Mouse (Mus musculus) kidney, embryonic 14.5 days (tissue): Measurements from ENCODE around the gene Scrn3. TPM values are rescaled to one million over a fixed set of nuclear protein-coding genes. Genes with fewer than 3 reads are reported as not detected.

ENCODE experiments used
- ATAC-seq: fragments of 200-750 bp; cut with Nextera tagmentation; 2 replicates; pipeline ENCODE4 v1.8.0; 2017; ENCODE audit warnings: moderate number of reproducible peaks, mild to moderate bottlenecking, moderate TSS enrichment, moderate library complexity; ENCODE audit not compliant: low FRiP score, low TSS enrichment
- H3K27ac ChIP-seq: fragments of 300-500 bp; sonication (generic); 2 replicates; pipeline ENCODE4 v1.5.1; 2014; ENCODE audit warnings: low read depth, mild to moderate bottlenecking, low read length, moderate library complexity, mixed read lengths
- H3K27me3 ChIP-seq: fragments of 300-500 bp; sonication (generic); 2 replicates; pipeline ENCODE4 v1.6.1; 2014; ENCODE audit warnings: mild to moderate bottlenecking, low read length; ENCODE audit not compliant: control insufficient read depth, insufficient read depth
- H3K36me3 ChIP-seq: fragments of 300-500 bp; sonication (generic); 2 replicates; pipeline ENCODE4 v1.6.1; 2014; ENCODE audit warnings: low read length, mixed read lengths; ENCODE audit not compliant: control insufficient read depth, insufficient read depth
- H3K4me1 ChIP-seq: fragments of 300-500 bp; sonication (generic); 2 replicates; pipeline ENCODE4 v1.6.1; 2014; ENCODE audit warnings: low read length, mixed read lengths; ENCODE audit not compliant: control insufficient read depth, insufficient read depth
- H3K4me2 ChIP-seq: fragments of 300-500 bp; sonication (generic); replicated peaks from 2 replicates; pipeline ENCODE4 v1.6.1; 2014; ENCODE audit warnings: low read depth, mild to moderate bottlenecking, low read length
- H3K4me3 ChIP-seq: fragments of 300-500 bp; sonication (generic); 2 replicates; pipeline ENCODE4 v1.5.1; 2014; ENCODE audit warnings: mild to moderate bottlenecking, low read length
- H3K9ac ChIP-seq: fragments of 300-500 bp; sonication (generic); 2 replicates; pipeline ENCODE4 v1.6.1; 2014; ENCODE audit warnings: low read depth, mild to moderate bottlenecking, low read length, moderate library complexity
- H3K9me3 ChIP-seq: fragments of 300-500 bp; sonication (generic); 2 replicates; pipeline ENCODE4 v1.6.1; 2016; ENCODE audit warnings: low read length; ENCODE audit not compliant: control insufficient read depth
- WGBS: fragments of 180-500 bp; shearing (Covaris S2); extraction: QIAGEN DNeasy Blood & Tissue Kit; methylation state at CpG from one replicate; pipeline ENCODE4 v1.1.7; 2014; 5-methylcytosine and 5-hydroxymethylcytosine counted together
- polyA plus RNA-seq: library from polyadenylated mRNA; unstranded; fragments of >200 nt; fragmentation: Nextera tagmentation; extraction: Ambion mirVana; gene quantifications from 2 replicates; pipeline ENCODE4 v1.2.1, GENCODE M21; 2014

Scrn3 gene
- polyA plus RNA-seq, 1 experiment from 2014 or later = 14.5 TPM

DNA sequence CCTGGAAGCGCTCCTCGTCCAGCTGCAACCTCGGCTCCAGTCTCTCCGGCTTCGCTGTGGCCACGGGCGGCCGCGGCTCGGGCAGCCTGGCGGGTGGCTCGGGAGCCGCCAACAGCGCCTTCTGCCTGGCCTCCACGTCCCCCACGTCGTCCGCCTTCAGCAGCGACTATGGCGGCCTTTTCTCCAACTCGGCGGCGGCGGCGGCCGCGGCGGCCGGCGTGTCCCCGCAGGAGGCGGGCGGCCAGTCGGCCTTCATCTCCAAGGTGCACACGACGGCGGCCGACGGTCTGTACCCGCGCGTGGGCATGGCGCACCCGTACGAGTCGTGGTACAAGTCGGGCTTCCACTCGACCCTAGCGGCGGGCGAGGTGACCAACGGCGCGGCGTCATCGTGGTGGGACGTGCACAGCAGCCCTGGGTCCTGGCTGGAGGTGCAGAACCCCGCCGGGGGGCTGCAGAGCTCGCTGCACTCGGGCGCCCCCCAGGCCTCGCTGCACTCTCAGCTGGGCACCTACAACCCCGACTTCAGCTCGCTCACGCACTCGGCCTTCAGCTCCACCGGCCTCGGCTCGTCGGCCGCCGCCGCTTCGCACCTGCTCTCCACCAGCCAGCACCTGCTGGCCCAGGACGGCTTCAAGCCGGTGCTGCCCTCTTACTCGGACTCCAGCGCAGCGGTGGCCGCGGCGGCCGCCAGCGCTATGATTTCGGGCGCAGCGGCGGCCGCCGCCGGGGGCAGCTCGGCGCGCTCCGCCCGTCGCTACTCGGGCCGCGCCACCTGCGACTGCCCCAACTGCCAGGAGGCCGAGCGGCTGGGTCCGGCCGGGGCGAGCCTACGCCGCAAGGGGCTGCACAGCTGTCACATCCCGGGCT, 38.9 kb upstream of the Scrn3 start:
- Histone ChIP-seq H3K36me3 (no peaks in the 10 kb centered on the region), H3K9me3 (no peaks in the 10 kb centered on the region), H3K9ac (no peak overlapping the region), H3K4me1 (peaks cover 42% of the 10 kb centered on the region), H3K27ac (no peak overlapping the region), H3K27me3 (peaks cover 76% of the 10 kb centered on the region), H3K4me2 (peak overlapping the region; percentile 56), H3K4me3 (peak overlapping the region; percentile 37)
- ATAC-seq = peak; percentile 44
- under 1% methylated on average over 110 of the region's 110 CpGs for WGBS

DNA sequence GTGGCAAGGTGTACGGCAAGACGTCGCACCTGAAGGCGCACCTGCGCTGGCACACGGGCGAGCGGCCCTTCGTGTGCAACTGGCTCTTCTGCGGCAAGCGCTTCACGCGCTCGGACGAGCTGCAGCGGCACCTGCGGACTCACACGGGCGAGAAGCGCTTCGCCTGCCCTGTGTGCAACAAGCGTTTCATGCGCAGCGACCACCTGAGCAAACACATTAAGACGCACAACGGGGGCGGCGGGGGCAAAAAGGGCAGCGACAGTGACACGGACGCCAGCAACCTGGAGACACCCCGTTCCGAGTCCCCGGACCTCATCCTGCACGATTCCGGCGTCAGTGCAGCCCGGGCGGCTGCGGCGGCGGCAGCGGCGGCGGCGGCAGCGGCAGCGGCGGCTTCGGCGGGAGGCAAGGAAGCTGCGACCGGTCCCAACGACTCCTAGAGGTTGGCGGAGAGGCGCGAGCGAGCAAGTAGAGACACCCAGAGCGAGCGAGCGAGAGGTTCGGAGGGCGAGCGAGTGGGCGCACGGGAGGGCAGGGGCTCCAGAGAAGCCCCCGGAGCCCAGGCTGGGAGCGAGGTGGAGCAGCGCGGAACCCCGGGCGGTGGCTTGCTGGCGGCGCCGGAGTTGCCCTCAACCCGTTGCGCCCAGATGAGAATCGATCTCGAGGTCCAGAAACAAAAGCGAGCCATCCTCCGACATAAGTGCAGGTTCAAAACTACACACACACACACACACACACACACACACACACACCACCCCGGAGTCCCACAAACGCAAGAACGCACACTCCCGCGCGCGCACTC, 38.1 kb upstream of the Scrn3 start:
- no peaks in the 10 kb centered on the region for H3K9me3 ChIP-seq
- no peak for ATAC-seq
- H3K36me3 ChIP-seq = no peaks in the 10 kb centered on the region
- peak overlapping the region; percentile 56 for H3K4me2 ChIP-seq
- peak overlapping the region; percentile 37 for H3K4me3 ChIP-seq
- peaks cover 77% of the 10 kb centered on the region for H3K27me3 ChIP-seq
- H3K4me1 ChIP-seq = peaks cover 42% of the 10 kb centered on the region
- WGBS = under 1% methylated on average over 88 of the region's 88 CpGs
- no peak overlapping the region for H3K27ac ChIP-seq
- H3K9ac ChIP-seq = peak overlapping the region; percentile 34; the same call in 1 of the 2 replicates

DNA sequence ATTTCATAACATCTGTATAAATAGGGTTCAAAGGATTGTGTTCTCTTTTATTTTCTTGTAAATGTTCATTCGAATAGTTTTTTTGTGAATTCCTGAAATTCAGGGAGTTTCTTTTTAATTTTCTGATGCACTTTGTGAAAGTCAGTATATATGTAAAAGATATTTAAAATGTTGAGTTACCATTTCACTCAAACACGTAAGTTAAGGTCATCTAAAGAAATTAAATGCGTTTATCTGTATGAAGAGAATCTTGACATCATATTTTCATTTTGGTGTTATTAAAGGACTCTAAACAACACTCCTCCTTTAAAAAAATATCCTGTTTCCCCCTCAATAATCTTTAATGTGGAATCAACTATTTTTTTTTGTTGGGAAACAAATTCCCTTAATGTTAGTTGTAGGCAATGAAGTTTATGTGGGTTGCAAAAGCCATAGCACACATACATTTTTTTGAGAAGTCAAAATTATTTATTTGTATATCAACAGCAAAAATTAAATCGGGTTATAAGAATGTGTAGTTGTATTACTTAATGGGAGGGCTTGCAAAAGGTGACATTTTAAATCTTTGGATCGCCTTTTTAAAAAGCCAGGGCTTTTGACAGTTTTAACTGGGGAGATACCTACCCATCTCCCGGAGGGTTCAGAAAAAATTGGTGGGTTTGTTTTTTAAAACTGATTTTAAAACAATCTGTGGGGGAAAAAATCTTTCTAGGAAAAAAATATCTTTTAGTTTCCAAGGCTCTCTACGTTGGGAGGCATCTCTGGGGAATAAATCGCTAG, 37.0 kb upstream of the Scrn3 start:
- Histone ChIP-seq H3K4me3 (no peak overlapping the region), H3K4me1 (peaks cover 43% of the 10 kb centered on the region), H3K9me3 (no peaks in the 10 kb centered on the region), H3K4me2 (no peak overlapping the region), H3K36me3 (no peaks in the 10 kb centered on the region), H3K27me3 (peaks cover 78% of the 10 kb centered on the region), H3K27ac (no peak overlapping the region), H3K9ac (no peak overlapping the region)
- ATAC-seq = no peak
- 11% methylated on average over 8 of the region's 8 CpGs for WGBS

DNA sequence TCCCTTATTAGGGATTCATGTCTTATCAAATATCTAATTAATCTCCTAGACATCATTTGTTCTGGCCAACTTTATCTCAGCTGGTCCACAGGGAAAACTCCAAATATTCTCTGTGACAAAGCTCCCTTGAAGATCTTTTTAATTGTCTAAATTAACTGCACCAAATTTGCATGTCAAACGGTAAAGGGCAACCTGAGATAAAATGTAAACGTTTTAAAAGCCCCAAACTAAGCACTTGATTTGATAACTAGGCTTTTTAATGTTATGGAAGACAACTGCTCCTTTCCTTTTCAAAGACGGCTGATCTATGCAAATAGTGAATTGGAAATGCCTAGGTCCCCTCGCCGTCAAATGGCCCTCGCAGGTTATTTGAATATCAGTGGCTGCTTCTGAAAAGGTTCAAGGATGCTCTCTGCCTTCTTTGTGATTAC, 36.2 kb upstream of the Scrn3 start:
- Histone ChIP-seq H3K9me3 (no peaks in the 10 kb centered on the region), H3K27ac (no peak overlapping the region), H3K4me2 (no peak overlapping the region), H3K27me3 (peaks cover 74% of the 10 kb centered on the region), H3K9ac (no peak overlapping the region), H3K4me1 (peaks cover 41% of the 10 kb centered on the region), H3K4me3 (no peak overlapping the region), H3K36me3 (no peaks in the 10 kb centered on the region)
- ATAC-seq = no peak
- WGBS = 2% methylated on average over 6 of the region's 6 CpGs

- Histone ChIP-seq H3K4me2 (peak overlapping the region; percentile 31), H3K9me3 (no peaks in the 10 kb centered on the region), H3K36me3 (no peaks in the 10 kb centered on the region), H3K4me1 (peaks cover 36% of the 10 kb centered on the region), H3K9ac (no peak overlapping the region), H3K4me3 (peak overlapping the region; percentile 16), H3K27me3 (peaks cover 76% of the 10 kb centered on the region), H3K27ac (no peak overlapping the region)
- no peak; the same call in 1 of the 2 replicates for ATAC-seq
- WGBS = under 1% methylated on average over 38 of the region's 38 CpGs
Measured at GRCm38 (mm10) chr2:73277021-73277708, 35.2 kb upstream of the Scrn3 start.

DNA sequence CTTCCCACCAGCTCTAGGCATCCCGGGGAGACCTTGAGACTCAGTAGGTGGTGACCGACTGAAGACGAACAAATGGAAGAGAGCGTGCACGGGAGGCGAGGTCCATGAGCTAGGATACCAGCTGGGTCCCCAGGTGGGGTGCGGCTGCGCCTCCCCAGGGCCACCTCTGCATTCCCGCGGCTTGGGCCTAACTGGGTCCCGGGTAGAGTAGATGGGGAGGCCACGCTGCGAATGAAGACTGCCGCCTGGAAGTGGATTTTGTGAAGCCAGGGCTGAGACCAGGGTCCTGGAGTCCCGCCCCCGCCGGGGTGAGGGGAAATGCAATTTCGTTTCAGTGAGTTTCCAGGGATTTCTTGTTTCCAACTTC, 34.7 kb upstream of the Scrn3 start:
- H3K9ac ChIP-seq = no peak overlapping the region
- H3K4me2 ChIP-seq = peak overlapping the region; percentile 31
- WGBS = 2% methylated on average over 18 of the region's 18 CpGs
- H3K4me3 ChIP-seq = peak overlapping the region; percentile 16
- no peaks in the 10 kb centered on the region for H3K36me3 ChIP-seq
- peaks cover 71% of the 10 kb centered on the region for H3K27me3 ChIP-seq
- peaks cover 33% of the 10 kb centered on the region for H3K4me1 ChIP-seq
- no peaks in the 10 kb centered on the region for H3K9me3 ChIP-seq
- ATAC-seq = peak; percentile 29; the same call in 1 of the 2 replicates
- H3K27ac ChIP-seq = no peak overlapping the region

DNA sequence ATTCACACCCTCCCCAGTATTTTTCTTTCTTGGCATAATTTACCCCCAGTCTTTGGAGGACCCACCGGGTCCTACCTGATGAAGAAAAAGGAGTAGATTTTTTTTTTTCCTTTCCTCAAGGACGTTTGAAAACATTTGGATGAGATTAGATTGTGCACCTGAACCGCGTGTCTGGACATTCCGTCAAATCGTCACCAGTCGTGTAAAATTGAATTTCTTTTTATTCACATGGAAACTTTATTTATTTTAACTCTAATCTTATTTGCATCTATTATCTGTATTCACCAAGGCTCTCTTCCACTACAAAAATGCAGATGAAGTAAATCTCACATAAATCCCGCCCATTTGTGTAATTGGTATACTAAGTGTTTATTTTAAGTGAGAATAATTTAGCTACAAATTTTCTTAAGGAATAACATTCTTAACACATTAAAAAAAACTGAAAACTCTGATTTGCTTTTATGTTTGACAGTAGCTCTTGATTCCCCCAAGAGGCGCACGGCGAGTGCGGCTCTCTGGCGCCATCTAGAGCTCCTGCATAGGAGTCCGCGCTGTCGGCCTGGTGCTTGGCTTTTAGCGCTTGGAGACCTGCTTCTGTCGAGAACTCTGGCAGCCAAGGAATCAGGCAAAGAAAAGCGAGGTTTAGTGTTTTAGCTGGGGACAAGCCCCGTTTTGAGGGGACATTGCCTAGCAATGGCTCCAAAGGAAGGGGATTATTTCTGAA, 34.1 kb upstream of the Scrn3 start:
- peak; percentile 69; the same call in 1 of the 2 replicates for ATAC-seq
- Histone ChIP-seq H3K4me1 (peaks cover 27% of the 10 kb centered on the region), H3K9ac (no peak overlapping the region), H3K36me3 (no peaks in the 10 kb centered on the region), H3K9me3 (no peaks in the 10 kb centered on the region), H3K27ac (no peak overlapping the region), H3K4me2 (no peak overlapping the region), H3K4me3 (no peak overlapping the region), H3K27me3 (peaks cover 65% of the 10 kb centered on the region)
- WGBS = 2% methylated on average over 20 of the region's 20 CpGs

- Histone ChIP-seq H3K4me1 (peaks cover 21% of the 10 kb centered on the region), H3K27ac (no peak overlapping the region), H3K27me3 (peaks cover 59% of the 10 kb centered on the region), H3K36me3 (no peaks in the 10 kb centered on the region), H3K9ac (no peak overlapping the region), H3K4me3 (peak overlapping the region; percentile 11; the same call in 1 of the 2 replicates), H3K4me2 (peak overlapping the region; percentile 8; the same call in 1 of the 2 replicates), H3K9me3 (no peaks in the 10 kb centered on the region)
- under 1% methylated on average over 17 of the region's 17 CpGs for WGBS
- no peak for ATAC-seq
Measured at GRCm38 (mm10) chr2:73278869-73279268, 33.5 kb upstream of the Scrn3 start.
